Mouse (Mus musculus): Measurements from ENCODE around the gene Med6.
A peak's percentile ranks its signal among the peaks of the same experiment; 100 is the strongest.

Med6 gene

GRCm38 (mm10) chr12:81594902-81595671 lies at the start of gene Med6:
Med6 (minus strand) TSS chr12:81595008.
- DNase-seq (ENCODE audit: low spot score): peak; percentile 98

GRCm38 (mm10) chr12:81642361-81643082 lies 47.7 kb upstream of the Med6 start:
- DNase-seq (ENCODE audit: low spot score): no peak

GRCm38 (mm10) chr12:81640656-81641055 lies 45.8 kb upstream of the Med6 start:
- DNase-seq (ENCODE audit: low spot score): no peak

DNA sequence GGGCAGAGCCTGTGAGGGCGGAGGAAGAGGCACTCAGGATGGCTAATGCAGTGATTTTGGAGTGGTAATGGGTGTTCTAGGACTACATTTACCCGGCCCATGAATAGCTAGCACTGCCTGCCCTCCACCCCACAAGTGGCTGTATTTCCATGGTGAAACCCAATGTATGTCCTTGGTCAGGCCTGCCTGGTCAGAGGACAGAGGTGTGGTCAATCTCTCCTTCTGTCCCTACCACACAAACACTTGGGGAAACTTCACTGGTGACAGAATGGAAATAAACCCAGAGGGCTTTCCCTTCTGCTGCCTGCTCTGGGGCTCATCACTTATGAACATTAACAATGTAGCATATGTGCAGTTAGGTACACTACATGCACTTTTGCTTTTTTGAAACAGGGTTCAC lies 38.4 kb upstream of the Med6 start:
- DNase-seq (ENCODE audit: low spot score): no peak

- no peak for DNase-seq (ENCODE audit: low spot score)
These were observed 37.0 kb upstream of the Med6 start for GRCm38 (mm10) chr12:81631661-81632401.

GRCm38 (mm10) chr12:81630915-81631660 lies 36.3 kb upstream of the Med6 start, which contains the start of gene Ttc9:
Ttc9 (plus strand) TSS chr12:81631249.
- no peak for DNase-seq (ENCODE audit: low spot score)

DNA sequence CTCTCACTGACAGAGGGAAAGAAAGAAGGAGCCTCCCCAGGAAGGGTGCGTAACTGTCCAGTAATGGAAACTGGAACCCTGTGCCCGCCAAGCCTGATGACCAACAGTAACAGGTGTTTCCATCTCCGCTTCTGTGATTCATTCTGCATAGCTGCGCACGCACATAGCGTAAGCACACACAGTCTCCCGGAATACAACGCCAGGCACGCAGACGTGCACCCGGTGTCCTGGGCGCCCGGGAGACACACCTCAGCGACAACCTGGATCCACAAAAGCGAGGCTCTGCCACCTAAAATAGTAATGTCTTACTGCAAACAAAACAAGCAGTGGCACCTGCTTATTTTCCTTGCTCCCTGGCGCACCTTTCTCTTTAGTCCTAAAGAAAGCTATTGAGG lies 35.7 kb upstream of the Med6 start:
- no peak for DNase-seq (ENCODE audit: low spot score)

GRCm38 (mm10) chr12:81628091-81628490 lies 33.3 kb upstream of the Med6 start:
- no peak for DNase-seq (ENCODE audit: low spot score)

DNA sequence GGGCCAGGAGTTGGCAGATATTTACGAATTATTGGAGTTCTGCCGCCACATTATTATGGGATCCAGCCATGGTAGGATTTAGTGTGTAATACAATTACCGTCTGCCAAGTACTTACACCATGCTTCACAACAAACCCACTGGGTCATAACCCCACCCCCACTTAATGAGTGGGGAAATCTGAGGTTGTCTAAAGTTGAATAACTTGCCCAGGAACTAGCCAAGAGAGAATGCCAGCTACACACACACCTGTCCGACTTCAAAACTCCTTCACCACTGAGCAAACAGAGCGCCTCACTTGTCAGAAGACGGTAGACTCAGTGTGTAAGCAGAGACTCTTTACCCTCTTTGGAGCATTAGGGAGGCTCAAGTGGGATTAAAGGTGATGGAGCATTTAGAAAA lies 32.6 kb upstream of the Med6 start:
- DNase-seq (ENCODE audit: low spot score): no peak

DNA sequence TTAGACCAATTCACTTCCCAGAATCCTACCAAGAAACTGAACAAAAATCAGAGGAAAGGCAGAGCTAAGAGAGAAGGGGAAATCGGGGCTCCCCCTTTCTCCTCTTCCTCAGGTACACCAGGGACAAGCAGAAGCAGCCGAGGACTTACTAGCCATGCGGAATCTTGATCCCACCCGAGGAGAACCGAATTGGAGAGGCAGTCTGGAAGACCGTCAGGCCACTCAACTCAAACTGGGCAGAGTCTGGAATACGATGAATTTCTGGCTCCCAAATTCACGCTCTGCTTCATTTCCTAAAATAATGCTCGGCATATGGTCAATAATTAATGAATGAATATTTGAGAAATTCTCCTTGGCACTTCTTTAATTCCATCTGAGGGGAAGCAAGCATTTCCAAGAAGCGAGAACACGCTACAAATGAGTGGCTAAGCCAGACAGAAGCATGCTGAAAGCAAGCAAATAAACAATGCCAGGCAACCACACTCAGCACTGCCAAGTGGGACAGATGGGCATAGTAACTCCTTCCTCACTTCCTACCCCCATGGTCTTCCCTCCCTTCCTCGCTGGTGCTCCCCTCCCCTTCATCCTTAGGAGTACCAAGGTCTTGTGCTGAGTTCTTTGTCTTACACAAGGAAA lies 31.5 kb upstream of the Med6 start:
- DNase-seq (ENCODE audit: low spot score): no peak

DNA sequence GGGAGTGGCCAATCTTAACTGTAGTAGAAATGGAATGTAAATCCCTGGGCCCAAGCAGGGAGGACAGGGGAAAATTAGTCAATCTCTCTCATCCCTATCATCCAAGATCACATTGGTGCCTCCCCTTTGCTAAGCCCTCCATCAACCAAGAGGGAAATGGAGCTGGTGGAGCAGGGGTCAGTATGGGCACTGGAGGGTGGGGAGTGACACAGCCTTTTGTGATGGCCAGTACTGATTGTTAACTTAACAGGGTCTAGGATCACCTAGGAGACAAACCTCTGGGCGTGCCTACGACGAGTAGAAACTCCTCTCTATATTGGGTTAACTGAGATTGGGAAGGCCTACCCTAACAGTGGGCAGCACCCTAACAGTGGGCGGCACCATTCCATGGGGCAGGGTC lies 28.6 kb upstream of the Med6 start:
- no peak for DNase-seq (ENCODE audit: low spot score)

DNA sequence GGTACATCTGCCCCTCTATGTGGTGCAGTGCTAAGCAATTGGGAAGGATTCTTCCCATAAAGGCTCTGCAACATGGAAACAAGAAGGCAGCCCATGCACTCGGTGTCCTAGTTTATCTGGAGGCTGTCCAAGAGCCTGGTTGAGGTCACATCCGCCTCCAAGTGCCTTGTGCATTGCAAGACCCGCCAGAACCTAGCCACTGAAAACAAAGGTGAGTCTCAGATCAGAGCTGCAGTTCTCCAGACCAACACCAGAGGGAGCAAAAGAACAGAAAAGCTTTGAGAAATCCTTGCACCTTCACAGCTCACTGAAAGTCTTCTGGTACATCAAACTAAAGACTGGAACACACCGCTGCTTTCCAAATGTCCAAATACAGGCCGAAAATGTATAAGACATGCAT lies 24.5 kb upstream of the Med6 start:
- DNase-seq (ENCODE audit: low spot score): peak; percentile 39

DNA sequence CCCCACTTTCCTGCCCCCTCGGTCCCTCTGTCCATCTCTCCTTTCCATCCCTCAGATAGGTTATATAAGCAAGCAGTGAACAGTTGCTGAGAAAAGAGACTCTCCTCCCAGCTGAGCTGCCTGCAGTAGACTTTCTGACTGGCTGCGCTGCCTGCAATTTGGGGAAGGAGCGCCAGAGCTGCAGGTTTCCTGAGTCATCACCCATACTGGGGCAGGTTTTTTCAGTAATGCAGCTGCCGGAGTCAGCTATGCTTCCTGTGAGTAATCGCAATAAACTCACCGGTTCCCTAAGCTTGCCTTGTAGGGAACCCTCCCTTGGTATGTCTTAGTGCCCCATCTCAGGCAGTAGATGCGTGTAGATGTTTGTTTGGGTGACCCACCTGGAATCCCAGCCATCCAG lies 22.2 kb upstream of the Med6 start:
- no peak for DNase-seq (ENCODE audit: low spot score)

DNA sequence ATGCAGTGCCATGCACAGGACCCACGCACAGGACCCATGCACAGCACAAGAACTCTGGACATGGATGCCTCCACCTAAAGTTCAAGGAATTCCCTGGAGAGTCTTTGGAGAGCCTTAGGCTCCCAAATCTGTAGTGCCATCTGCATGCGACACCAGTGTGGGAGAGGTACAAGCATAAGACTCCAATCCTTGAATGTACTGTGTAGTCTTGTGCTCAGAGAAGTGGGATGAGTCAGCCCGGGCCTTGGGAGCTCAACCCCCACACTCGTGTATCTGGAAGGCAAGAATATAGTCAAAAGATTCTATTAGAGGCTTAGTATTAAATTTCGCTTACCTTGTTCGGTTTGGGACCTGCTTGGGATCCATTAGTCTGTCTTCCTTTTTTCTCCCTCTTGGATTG lies 21.0 kb upstream of the Med6 start:
- DNase-seq (ENCODE audit: low spot score): no peak

DNA sequence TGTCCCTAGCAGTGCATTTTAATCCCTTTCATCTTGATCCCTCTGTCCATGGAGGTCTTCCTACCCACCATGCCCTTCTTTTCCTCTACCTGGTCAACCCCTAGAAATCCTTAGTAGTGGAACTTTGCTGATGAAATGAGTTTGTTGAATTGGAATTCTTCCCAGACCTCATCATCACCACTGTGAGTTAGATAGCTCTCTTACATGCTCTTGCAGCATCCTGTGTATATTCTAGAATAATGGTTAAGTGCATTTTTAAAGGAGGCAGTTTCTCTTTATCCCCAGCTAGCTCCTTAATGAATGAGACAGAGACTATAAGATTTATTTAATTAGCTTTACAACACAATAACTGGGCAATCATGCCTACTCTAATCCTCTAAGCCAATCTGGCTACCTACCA lies 14.6 kb upstream of the Med6 start:
- no peak for DNase-seq (ENCODE audit: low spot score)

GRCm38 (mm10) chr12:81604995-81605784 lies 10.4 kb upstream of the Med6 start:
- no peak for DNase-seq (ENCODE audit: low spot score)

DNA sequence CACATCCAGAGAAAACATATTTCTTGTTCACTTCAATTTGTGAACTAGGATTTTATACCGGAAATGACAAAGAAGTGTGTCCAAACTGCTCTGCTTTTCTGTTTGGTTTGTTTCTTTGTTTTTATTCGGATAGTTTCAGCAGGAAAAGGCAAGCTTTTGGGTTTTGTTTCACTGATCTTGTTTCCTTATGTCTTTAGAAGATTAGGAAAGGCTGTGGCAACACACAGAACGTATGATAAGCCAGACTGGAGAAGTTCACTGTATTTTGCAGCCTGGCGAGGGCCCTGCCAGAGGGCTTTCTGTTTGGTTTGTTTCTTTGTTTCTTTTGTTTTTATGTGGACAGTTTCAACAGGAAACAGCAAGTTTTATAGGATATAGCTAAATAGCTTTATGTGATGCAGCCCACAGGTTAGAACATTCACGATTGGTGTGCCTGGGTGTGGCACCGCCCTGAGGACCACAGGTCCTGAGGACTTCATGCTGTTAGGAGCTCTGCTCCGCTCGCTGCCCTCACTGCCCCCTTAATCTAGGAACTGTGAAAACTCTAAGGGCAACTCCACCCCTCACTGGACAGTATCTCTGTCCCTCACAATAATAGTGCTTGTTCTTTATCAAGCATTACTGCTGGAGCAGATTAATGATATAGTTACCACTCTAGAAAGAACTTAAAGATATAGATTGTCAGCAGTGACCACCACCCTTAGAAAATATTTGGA lies 1.9 kb upstream of the Med6 start:
- peak; percentile 43 for DNase-seq (ENCODE audit: low spot score)

- DNase-seq (ENCODE audit: low spot score): no peak
These were observed 26.4 kb downstream of the Med6 start, which contains the start of gene Adam21 for GRCm38 (mm10) chr12:81568374-81568773. Adam21 (minus strand) TSS chr12:81568474.

GRCm38 (mm10) chr12:81567931-81568330 lies 26.9 kb downstream of the Med6 start:
- peak; percentile 5 for DNase-seq (ENCODE audit: low spot score)

DNA sequence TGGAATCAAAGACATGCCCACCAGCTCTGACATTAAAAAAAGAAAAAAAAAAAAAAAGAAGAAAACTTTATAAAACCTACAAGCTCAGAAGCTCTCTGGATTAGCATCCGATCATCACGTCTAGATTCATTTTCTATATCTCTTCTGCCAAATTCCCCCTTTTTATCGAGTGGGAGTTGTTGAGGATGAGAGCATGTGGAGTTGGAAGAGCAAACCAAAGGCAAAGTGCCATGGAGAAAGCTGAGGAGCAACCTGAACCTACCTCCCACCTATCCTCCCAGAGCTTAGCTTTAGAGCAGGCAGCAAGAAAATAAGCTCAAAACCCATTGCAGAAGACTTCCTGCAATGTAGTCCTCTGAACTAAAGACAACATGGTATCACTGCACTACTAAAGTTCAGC lies 30.6 kb downstream of the Med6 start:
- DNase-seq (ENCODE audit: low spot score): no peak
